Mouse (Mus musculus): ENCODE results near the gene Lpin1. TPM values are rescaled to one million over a fixed set of nuclear protein-coding genes. Genes with fewer than 3 reads are reported as not detected.

The Lpin1 gene
- polyA plus RNA-seq, 1 experiment = 34.2 TPM

DNA sequence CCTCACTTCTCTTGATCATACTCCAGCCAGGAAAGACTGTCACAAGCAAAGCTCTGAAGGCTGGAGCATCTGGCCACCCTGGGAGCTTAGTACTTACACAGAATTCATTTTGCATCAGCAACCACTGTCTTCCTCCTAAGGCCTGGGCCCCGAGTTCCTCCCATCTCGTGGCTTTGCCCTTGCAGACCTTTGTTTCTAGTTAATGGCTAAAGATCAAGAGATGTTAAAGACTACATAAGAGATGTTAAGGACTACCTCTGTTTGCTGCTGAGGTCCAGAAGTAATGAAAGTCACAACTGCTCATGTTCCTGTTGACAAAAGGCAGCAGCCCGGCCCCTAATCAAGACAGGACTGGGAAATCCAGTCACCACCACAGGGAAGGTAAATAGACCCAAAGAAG is 82.8 kb downstream of the Lpin1 start:
- no peak overlapping the region for H3K27ac ChIP-seq (ENCODE audit: insufficient read depth, low read depth, low read length)
- TF ChIP-seq POLR2A (IDR thresholded peaks at IDR 0.05; ENCODE audit: low read depth, low read length) = no peak
- no peak for TF ChIP-seq CTCF (conservative IDR thresholded peaks at IDR 0.05; ENCODE audit: insufficient read depth, insufficient read length, low read depth, low read length)
- H3K36me3 ChIP-seq (ENCODE audit: control insufficient read depth, insufficient read depth, low read length) = no peaks in the 10 kb centered on the region
- no peak for DNase-seq
- H3K4me3 ChIP-seq (ENCODE audit: insufficient read depth, low read depth, low read length) = no peak overlapping the region
- WGBS = 80% methylated on average over 3 of the region's 3 CpGs
- H3K4me1 ChIP-seq (ENCODE audit: control insufficient read depth, insufficient read depth, low read length) = no peaks in the 10 kb centered on the region
- H3K27me3 ChIP-seq (replicated peaks; ENCODE audit: control insufficient read depth, insufficient read depth, low read length) = no peaks in the 10 kb centered on the region

DNA sequence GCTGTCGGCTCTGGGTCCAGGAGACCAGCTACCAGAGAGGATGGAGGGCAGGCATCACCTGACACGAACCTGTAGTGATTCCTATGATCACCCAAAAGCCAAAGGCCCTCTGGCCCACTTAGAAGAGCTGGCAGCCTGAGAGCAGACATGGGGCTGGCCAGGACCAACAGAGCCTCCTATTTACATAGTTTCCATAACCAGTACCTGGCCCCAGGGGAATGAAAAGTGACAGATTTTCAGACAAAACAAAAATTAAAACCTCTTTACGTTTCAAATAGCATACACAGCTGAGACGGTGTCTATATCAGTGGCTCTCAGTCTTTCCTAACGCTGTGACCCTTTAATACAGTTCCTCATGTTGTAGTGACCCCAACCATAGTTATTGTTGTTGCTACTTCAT is 83.9 kb downstream of the Lpin1 start:
- 88% methylated on average over 5 of the region's 5 CpGs for WGBS
- Histone ChIP-seq H3K4me3 (ENCODE audit: insufficient read depth, low read depth, low read length) (no peak overlapping the region), H3K4me1 (ENCODE audit: control insufficient read depth, insufficient read depth, low read length) (no peaks in the 10 kb centered on the region), H3K27me3 (replicated peaks; ENCODE audit: control insufficient read depth, insufficient read depth, low read length) (no peaks in the 10 kb centered on the region), H3K36me3 (ENCODE audit: control insufficient read depth, insufficient read depth, low read length) (no peaks in the 10 kb centered on the region), H3K27ac (ENCODE audit: insufficient read depth, low read depth, low read length) (no peak overlapping the region)
- no peak for DNase-seq
- TF ChIP-seq CTCF (conservative IDR thresholded peaks at IDR 0.05; ENCODE audit: insufficient read depth, insufficient read length, low read depth, low read length) = no peak
- no peak for TF ChIP-seq POLR2A (IDR thresholded peaks at IDR 0.05; ENCODE audit: low read depth, low read length)

DNA sequence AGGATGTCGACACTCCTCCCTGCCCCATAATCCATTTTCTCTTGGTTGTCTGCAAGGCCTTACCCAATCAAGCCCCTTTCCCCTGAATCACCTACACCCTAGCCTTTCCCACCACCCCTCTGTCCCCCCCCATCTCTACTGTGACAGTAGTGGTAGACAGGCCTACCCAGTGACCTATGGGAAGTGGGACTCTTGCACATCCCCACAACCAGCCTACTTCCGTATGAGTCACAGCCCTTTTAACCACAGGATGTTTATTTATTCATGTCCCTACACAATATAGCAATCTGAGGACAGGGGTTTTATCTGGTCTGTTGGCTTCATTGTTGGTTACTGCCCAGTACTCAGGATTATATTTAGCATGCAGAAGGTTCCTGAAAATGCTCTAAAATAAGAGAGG is 84.6 kb downstream of the Lpin1 start:
- Histone ChIP-seq H3K36me3 (ENCODE audit: control insufficient read depth, insufficient read depth, low read length) (no peaks in the 10 kb centered on the region), H3K27me3 (replicated peaks; ENCODE audit: control insufficient read depth, insufficient read depth, low read length) (no peaks in the 10 kb centered on the region), H3K4me1 (ENCODE audit: control insufficient read depth, insufficient read depth, low read length) (no peaks in the 10 kb centered on the region), H3K27ac (ENCODE audit: insufficient read depth, low read depth, low read length) (no peak overlapping the region), H3K4me3 (ENCODE audit: insufficient read depth, low read depth, low read length) (no peak overlapping the region)
- no peak for DNase-seq
- 90% methylated on average over 2 of the region's 2 CpGs for WGBS
- TF ChIP-seq POLR2A (IDR thresholded peaks at IDR 0.05; ENCODE audit: low read depth, low read length) = no peak
- TF ChIP-seq CTCF (conservative IDR thresholded peaks at IDR 0.05; ENCODE audit: insufficient read depth, insufficient read length, low read depth, low read length) = no peak

DNA sequence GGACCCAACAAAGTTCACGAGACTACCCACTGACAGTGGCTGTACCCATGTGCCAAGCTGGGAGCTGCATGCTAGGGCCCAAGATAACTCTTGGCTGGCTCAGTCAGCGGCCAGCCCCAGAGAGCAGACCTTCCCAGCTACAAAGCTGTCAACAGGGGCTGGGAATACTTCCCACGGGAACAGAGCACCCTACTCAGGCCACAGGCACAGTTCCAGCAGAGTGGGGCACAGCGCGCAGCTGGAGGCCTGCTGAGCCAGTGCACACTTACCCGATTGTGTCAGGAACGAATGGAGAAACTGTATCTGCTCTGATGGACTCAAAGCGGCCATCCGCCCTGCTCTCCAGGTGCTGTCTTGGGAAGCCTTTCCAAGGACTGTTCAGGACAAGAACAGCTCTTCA is 95.6 kb downstream of the Lpin1 start:
- 87% methylated on average over 9 of the region's 9 CpGs for WGBS
- no peak for TF ChIP-seq CTCF (conservative IDR thresholded peaks at IDR 0.05; ENCODE audit: insufficient read depth, insufficient read length, low read depth, low read length)
- no peak for TF ChIP-seq POLR2A (IDR thresholded peaks at IDR 0.05; ENCODE audit: low read depth, low read length)
- Histone ChIP-seq H3K36me3 (ENCODE audit: control insufficient read depth, insufficient read depth, low read length) (no peaks in the 10 kb centered on the region), H3K4me1 (ENCODE audit: control insufficient read depth, insufficient read depth, low read length) (no peaks in the 10 kb centered on the region), H3K27ac (ENCODE audit: insufficient read depth, low read depth, low read length) (no peak overlapping the region), H3K4me3 (ENCODE audit: insufficient read depth, low read depth, low read length) (no peak overlapping the region), H3K27me3 (replicated peaks; ENCODE audit: control insufficient read depth, insufficient read depth, low read length) (no peaks in the 10 kb centered on the region)
- DNase-seq = no peak

DNA sequence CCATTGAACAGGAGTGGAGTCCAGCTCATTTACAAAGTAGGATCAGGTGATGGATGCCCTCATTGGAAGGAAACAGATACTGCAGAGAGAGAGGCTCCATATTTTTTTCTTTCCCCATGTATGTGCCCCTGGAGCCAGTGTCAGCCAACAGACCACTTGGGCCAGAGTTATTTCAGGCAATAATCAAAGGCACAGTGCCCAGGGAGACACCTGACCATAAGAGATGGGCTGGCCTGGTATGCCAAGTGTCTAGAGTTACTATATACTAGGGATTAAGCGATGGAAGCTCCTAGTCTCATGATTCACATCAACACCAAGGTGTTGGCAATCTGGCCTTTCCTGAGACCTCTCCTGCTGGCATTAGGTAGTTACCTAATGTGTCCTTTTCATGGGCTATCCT is 97.8 kb downstream of the Lpin1 start:
- H3K36me3 ChIP-seq (ENCODE audit: control insufficient read depth, insufficient read depth, low read length) = no peaks in the 10 kb centered on the region
- H3K27ac ChIP-seq (ENCODE audit: insufficient read depth, low read depth, low read length) = no peak overlapping the region
- H3K4me1 ChIP-seq (ENCODE audit: control insufficient read depth, insufficient read depth, low read length) = no peaks in the 10 kb centered on the region
- no peaks in the 10 kb centered on the region for H3K27me3 ChIP-seq (replicated peaks; ENCODE audit: control insufficient read depth, insufficient read depth, low read length)
- TF ChIP-seq CTCF (conservative IDR thresholded peaks at IDR 0.05; ENCODE audit: insufficient read depth, insufficient read length, low read depth, low read length) = no peak
- no peak for TF ChIP-seq POLR2A (IDR thresholded peaks at IDR 0.05; ENCODE audit: low read depth, low read length)
- no peak overlapping the region for H3K4me3 ChIP-seq (ENCODE audit: insufficient read depth, low read depth, low read length)
- DNase-seq = no peak
- WGBS = 95% methylated on average over 1 of the region's 1 CpGs

DNA sequence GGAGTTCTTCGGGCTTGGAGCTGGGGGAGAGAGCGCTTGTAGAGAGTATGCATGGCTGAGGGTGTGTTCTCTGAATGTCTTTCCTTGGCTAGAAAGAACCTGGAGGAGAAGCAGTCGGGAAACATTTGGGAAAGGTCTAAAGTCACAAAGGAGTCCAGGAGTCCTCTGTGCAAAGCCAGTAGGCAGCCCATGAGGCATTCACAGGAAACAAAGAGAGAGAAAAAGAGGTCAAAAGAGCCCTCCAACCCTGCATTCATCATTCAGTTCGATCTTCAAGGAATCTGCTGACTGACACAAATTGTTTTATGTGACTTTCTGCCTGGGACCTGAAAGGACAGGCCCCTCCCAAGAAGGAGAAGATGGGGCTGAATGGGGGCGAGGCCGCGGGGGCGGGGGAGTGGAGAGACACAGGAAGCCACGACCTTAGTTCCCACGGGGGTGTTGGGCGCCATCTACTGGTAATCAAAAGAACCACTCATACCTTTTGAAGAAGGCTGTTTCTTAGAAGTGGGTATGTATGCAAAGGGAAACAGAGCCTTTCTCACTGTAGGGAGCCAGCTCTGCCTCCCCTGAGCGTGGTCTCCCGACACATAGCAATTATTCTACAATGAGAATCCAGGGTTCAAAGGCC is 101.5 kb downstream of the Lpin1 start:
- 15% methylated on average over 13 of the region's 13 CpGs for WGBS
- peak; percentile 68 for TF ChIP-seq CTCF (conservative IDR thresholded peaks at IDR 0.05; ENCODE audit: insufficient read depth, insufficient read length, low read depth, low read length)
- TF ChIP-seq POLR2A (IDR thresholded peaks at IDR 0.05; ENCODE audit: low read depth, low read length) = no peak

DNA sequence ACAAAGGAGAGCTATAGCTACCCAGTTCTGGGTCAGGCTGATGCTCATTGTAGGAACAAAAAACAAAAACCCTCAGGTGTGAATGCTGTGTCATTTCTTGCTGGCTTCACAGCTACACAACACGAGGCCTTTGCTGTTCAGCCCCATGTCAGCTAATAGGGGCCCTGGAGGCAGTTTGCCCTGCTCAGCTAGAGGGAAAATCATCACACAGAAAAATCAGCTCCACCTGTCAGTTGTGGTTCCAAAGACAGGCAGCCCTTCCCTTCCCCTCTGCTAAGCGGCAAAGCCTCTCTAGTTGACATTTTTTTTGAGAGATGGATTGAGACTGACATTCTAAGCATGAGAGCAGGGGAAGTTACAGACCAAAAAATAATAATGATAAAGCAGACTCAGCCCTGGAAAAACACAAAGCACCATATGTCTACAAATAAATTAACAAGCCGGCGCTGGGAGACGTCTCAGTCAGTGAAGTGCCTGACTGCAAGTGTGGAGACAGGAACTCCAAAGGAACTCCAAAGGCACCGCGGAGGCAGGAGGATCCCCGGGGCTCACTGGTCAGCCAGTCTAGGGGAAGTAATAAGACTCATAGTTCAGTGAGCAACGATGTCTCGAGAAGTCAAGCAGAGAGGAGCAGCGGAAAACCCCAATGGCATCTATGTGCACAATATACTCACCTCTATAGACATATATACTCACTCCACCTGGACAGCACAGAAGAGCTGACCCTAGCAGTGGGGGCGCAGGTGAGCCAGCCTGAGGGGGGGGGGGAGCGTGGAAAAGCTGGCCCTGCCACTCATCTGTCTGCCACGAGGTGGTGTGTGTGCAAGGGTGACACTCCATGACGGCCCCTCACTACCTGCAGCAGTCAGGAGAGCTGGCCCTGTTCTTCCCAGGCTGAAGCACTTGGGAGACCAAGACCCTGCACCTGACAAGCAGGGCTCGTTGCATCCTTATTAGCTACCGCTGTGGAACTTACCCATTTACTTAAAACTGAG is 103.7 kb downstream of the Lpin1 start:
- 61% methylated on average over 17 of the region's 17 CpGs for WGBS
- no peaks in the 10 kb centered on the region for H3K36me3 ChIP-seq (ENCODE audit: control insufficient read depth, insufficient read depth, low read length)
- TF ChIP-seq POLR2A (IDR thresholded peaks at IDR 0.05; ENCODE audit: low read depth, low read length) (no peak), CTCF (conservative IDR thresholded peaks at IDR 0.05; ENCODE audit: insufficient read depth, insufficient read length, low read depth, low read length) (no peak)
- DNase-seq = no peak
- no peaks in the 10 kb centered on the region for H3K4me1 ChIP-seq (ENCODE audit: control insufficient read depth, insufficient read depth, low read length)
- no peak overlapping the region for H3K4me3 ChIP-seq (ENCODE audit: insufficient read depth, low read depth, low read length)
- H3K27ac ChIP-seq (ENCODE audit: insufficient read depth, low read depth, low read length) = no peak overlapping the region
- H3K27me3 ChIP-seq (replicated peaks; ENCODE audit: control insufficient read depth, insufficient read depth, low read length) = no peaks in the 10 kb centered on the region

More for the DNA sequence above, 101.5 kb downstream of the Lpin1 start:
- H3K27ac ChIP-seq (ENCODE audit: insufficient read depth, low read depth, low read length) = no peak overlapping the region
- H3K36me3 ChIP-seq (ENCODE audit: control insufficient read depth, insufficient read depth, low read length) = no peaks in the 10 kb centered on the region
- H3K4me3 ChIP-seq (ENCODE audit: insufficient read depth, low read depth, low read length) = no peak overlapping the region
- peak; percentile 71 for DNase-seq
- H3K27me3 ChIP-seq (replicated peaks; ENCODE audit: control insufficient read depth, insufficient read depth, low read length) = no peaks in the 10 kb centered on the region
- no peaks in the 10 kb centered on the region for H3K4me1 ChIP-seq (ENCODE audit: control insufficient read depth, insufficient read depth, low read length)
